Mouse (Mus musculus) gastrocnemius, postnatal 14 days (tissue): ENCODE data around the gene B3galt4. TPM values are rescaled to one million over a fixed set of nuclear protein-coding genes. Genes with fewer than 3 reads are reported as not detected.
A peak's percentile ranks its signal among the peaks of the same experiment; 100 is the strongest.
"Not testable (repeated sequence)": the region's sequence is repeated elsewhere in the genome, so short reads cannot be mapped to it uniquely, and the experiment has no call there.

Source experiments
- DNase-seq: peaks from one replicate; pipeline ENCODE4 v3.0.0; 2021; ENCODE audit warnings: mixed read lengths
- intact Hi-C: fragments of 180-260 bp; cut with DNase I; formaldehyde crosslinking; loops from one replicate; pipeline ENCODE4 v1.15.1; 2025; ENCODE audit warnings: low total_unique reads
- total RNA-seq, 2 experiments: library from RNA; stranded (reverse); gene quantifications; 2 replicates each; pipeline ENCODE4 v1.2.3; 2021

Gene B3galt4
- total RNA-seq, 2 experiments from 2014 or later, result 2.3 to 2.7 TPM

GRCm38 (mm10) chr17:33911813-33912414, 39.4 kb downstream of the B3galt4 start:
- intact Hi-C loops, result no loop called here
- DNase-seq, result no peak

- no peak for DNase-seq
- intact Hi-C loops, result no loop called here
Observed at GRCm38 (mm10) chr17:33911052-33911812, 40.1 kb downstream of the B3galt4 start.

- no peak for DNase-seq
- intact Hi-C loops, result no loop called here
Observed at GRCm38 (mm10) chr17:33910346-33911051, 40.8 kb downstream of the B3galt4 start.

GRCm38 (mm10) chr17:33909869-33910250, 41.4 kb downstream of the B3galt4 start:
- no peak for DNase-seq
- intact Hi-C loops, result no loop called here

DNA sequence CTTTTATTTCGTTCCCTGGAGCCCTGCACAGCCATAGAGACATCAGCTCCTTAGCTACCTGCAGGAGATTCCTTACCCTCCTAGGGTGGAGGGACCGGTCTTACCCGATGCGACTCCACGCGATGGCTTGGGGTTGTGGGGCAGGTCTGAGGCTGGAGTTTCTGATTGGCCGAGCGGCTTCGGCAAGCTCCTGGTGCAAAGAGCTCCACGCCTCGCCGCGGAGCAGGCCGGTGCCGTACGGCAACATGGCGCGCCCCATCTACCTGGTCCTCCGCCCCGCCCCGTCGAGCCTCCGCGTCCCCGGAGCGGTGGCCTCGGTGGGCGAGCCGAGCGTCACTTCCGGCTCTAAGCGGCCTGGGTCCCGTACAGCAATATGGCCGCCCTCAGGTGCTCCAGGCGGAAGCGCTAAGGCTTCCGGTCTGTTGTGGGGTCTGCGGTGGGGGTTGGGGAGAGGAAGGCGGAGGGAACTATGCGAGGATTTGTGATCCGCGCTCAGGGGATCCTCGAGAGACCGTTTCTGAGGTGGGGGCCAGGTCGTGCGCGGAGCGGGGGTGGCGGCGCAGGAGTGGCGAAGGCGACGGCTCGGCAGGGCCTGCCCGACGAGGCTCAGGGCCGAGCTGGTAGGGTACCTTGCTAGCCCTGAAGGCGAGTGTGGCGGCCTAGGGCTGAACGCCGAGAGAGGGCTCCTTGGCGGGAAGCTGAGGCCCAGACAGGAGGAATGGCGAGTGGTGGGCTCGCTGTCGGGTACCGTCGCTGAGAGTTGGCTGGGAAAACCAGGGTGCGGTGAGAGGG, 42.0 kb downstream of the B3galt4 start, which contains the start of gene Daxx:
Gene Daxx, plus strand, starts transcription at position 338 of the 792 bp plus-strand sequence.
- peak; percentile 99 for DNase-seq
- intact Hi-C loops, result no loop called here

- DNase-seq, result peak; percentile 47
- intact Hi-C loops, result no loop called here
Observed at GRCm38 (mm10) chr17:33908331-33909076, 42.8 kb downstream of the B3galt4 start.

- intact Hi-C loops, result loop anchor here (5.0 kb wide), 1 partner anchor 503 kb away; no protein-coding TSS in a partner anchor
Observed at GRCm38 (mm10) chr17:33904835-33905234, 46.5 kb downstream of the B3galt4 start, which contains the start of gene Platr17. Gene Platr17 (plus strand): TSS chr17:33905135.

GRCm38 (mm10) chr17:33903911-33904651, 47.2 kb downstream of the B3galt4 start:
- intact Hi-C loops, result loop anchor here (5.0 kb wide), 1 partner anchor 502 kb away; no protein-coding TSS in a partner anchor
- not testable (repeated sequence) for DNase-seq

More at GRCm38 (mm10) chr17:33904835-33905234, 46.5 kb downstream of the B3galt4 start, which contains the start of gene Platr17:
- not testable (repeated sequence) for DNase-seq

DNA sequence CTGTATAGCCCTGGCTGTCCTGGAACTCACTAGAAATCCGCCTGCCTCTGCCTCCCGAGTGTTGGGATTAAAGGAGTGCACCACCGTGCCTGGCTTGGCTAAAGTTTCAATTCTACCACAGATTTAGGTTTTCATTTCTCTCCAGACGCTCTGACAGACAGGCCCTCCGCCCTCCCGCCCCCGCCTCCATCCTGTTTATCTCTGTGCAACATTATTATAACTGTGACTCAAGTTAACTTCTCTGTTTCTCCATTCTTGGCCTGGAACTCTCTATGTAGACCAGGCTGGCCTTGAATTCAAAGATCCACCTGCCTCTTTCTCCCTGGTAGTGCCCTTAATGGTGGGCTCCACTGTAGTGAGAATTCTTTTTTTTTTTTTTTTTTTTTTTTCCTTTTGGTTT, 48.8 kb downstream of the B3galt4 start:
- no peak for DNase-seq
- intact Hi-C loops, result loop anchor here (5.0 kb wide), 1 partner anchor 500 kb away; no protein-coding TSS in a partner anchor

GRCm38 (mm10) chr17:33902079-33902478, 49.2 kb downstream of the B3galt4 start:
- intact Hi-C loops, result loop anchor here (5.0 kb wide), 1 partner anchor 500 kb away; no protein-coding TSS in a partner anchor

DNA sequence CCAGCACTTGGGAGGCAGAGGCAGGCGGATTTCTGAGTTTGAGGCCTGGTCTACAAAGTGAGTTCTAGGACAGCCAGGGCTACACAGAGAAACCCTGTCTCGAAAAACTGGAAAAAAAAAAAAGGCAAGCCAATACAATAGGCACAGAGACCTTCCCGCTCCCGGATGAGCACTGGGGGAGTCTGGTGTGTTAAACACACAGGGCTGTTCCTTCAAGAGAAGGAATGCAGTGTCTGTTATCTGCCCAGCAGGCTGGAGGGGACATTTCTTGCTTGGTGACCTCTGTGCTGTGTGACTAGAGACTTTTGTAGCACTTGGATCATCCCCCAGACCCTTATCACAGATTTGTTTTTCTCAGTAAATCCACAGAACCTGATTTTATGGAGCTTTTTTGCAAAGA, 49.6 kb downstream of the B3galt4 start:
- DNase-seq, result no peak
- intact Hi-C loops, result loop anchor here (5.0 kb wide), 1 partner anchor 499 kb away; no protein-coding TSS in a partner anchor

More at GRCm38 (mm10) chr17:33902079-33902478, 49.2 kb downstream of the B3galt4 start:
- no peak for DNase-seq

DNA sequence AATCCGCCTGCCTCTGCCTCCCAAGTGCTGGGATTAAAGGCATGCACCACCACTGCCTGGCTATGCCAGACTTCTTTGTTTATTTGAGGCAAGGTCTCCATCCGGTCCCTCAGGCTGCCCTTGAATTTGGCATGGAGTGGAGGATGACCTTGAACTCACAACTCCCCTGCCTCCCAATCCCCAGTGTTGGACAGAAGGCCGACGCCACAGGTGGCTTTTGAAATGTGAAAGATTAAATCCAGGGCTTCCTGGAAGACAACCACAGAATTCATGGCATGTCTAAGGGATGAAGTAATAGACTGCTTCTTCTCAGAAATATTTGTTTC, 50.3 kb downstream of the B3galt4 start:
- intact Hi-C loops, result loop anchor here (5.0 kb wide), 1 partner anchor 499 kb away; no protein-coding TSS in a partner anchor
- DNase-seq, result no peak

DNA sequence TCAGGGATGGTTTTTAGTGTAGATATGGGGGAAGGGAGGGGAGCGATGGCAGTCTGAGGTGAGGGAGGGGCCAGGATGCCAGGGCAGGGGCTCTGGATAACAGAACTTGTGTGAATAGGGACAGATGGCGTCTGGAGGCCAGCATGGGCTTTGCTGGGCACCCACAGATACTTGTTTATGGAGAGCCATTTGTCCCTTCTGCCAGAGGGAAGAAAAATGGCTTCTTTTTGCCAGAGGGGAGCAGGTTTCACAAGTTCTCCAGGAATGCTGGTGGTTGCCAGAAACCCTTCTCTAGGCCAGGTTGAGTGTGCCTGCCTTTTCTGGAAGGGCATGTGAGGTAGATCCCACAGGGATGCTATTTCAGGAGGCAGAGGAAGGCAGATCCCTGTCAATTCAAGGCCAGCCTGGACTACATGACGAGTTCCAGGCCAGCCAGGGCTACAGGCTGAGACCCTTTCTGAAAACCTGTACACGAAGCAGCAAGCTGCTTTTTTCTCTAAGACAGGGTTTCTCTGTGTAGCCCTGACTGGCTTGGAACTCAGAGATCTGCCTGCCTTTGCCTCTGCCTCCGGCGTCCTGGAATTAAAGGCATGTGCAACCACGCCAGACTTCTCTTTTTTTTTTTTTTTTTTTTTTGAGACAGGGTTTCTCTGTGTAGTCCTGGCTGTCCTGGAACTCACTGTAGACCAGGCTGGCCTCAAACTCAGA, 50.9 kb downstream of the B3galt4 start:
- intact Hi-C loops, result loop anchor here (5.0 kb wide), 1 partner anchor 498 kb away; no protein-coding TSS in a partner anchor
- DNase-seq, result no peak
